Mouse (Mus musculus) thymus, adult 2 months (tissue): Measurements from ENCODE around the gene Zfp385a. TPM values are rescaled to one million over a fixed set of nuclear protein-coding genes. Genes with fewer than 3 reads are reported as not detected.

ENCODE experiments used
- DNase-seq: peaks from one replicate; pipeline ENCODE4 v3.0.0; 2021
- H3K27ac ChIP-seq: fragments of 200-500 bp; 2 replicates; pipeline ENCODE4 v1.5.1; 2012; ENCODE audit warnings: low read length, control low read depth; ENCODE audit not compliant: control insufficient read depth, insufficient read depth
- H3K27me3 ChIP-seq: fragments of 200-500 bp; 2 replicates; pipeline ENCODE4 v1.6.1; 2012; ENCODE audit warnings: mild to moderate bottlenecking, low read length, moderate library complexity, mixed read lengths; ENCODE audit not compliant: control insufficient read depth, insufficient read depth
- H3K36me3 ChIP-seq: fragments of 200-500 bp; 2 replicates; pipeline ENCODE4 v1.6.1; 2012; ENCODE audit warnings: mild to moderate bottlenecking, low read length, moderate library complexity; ENCODE audit not compliant: control insufficient read depth, insufficient read depth
- H3K4me1 ChIP-seq: fragments of 200-500 bp; replicated peaks from 2 replicates; pipeline ENCODE4 v1.6.1; 2012; ENCODE audit warnings: low read length; ENCODE audit not compliant: control insufficient read depth, insufficient read depth
- H3K4me3 ChIP-seq: fragments of 200-500 bp; 2 replicates; pipeline ENCODE4 v1.5.1; 2012; ENCODE audit warnings: mild to moderate bottlenecking, low read length, control low read depth, moderate library complexity; ENCODE audit not compliant: control insufficient read depth, insufficient read depth
- CTCF ChIP-seq: fragments of 200-500 bp; IDR thresholded peaks from 2 replicates; pipeline ENCODE4 v1.5.1; 2012; ENCODE audit warnings: mild to moderate bottlenecking, control low read depth, low read length, moderate library complexity, borderline replicate concordance; ENCODE audit not compliant: control insufficient read depth, poor library complexity, insufficient read depth; ENCODE audit errors: extremely low read depth
- POLR2A ChIP-seq: fragments of 200-500 bp; IDR thresholded peaks from 2 replicates; pipeline ENCODE4 v1.6.1; 2012; ENCODE audit warnings: mild to moderate bottlenecking, low read length, control low read depth, moderate library complexity; ENCODE audit not compliant: control insufficient read depth, poor library complexity, insufficient read depth; ENCODE audit errors: extremely low read depth
- WGBS: fragments of 180-500 bp; shearing (Covaris S2); methylation state at CpG from one replicate; pipeline ENCODE4 v1.1.7; 2018; 5-methylcytosine and 5-hydroxymethylcytosine counted together
- polyA plus RNA-seq: library from polyadenylated mRNA; depleted of rRNA; stranded (reverse); fragments of >200 nt; gene quantifications from 2 replicates; pipeline ENCODE4 v1.2.3, GENCODE M21; 2012

Gene Zfp385a
- polyA plus RNA-seq, 1 experiment = 18.6 TPM

DNA sequence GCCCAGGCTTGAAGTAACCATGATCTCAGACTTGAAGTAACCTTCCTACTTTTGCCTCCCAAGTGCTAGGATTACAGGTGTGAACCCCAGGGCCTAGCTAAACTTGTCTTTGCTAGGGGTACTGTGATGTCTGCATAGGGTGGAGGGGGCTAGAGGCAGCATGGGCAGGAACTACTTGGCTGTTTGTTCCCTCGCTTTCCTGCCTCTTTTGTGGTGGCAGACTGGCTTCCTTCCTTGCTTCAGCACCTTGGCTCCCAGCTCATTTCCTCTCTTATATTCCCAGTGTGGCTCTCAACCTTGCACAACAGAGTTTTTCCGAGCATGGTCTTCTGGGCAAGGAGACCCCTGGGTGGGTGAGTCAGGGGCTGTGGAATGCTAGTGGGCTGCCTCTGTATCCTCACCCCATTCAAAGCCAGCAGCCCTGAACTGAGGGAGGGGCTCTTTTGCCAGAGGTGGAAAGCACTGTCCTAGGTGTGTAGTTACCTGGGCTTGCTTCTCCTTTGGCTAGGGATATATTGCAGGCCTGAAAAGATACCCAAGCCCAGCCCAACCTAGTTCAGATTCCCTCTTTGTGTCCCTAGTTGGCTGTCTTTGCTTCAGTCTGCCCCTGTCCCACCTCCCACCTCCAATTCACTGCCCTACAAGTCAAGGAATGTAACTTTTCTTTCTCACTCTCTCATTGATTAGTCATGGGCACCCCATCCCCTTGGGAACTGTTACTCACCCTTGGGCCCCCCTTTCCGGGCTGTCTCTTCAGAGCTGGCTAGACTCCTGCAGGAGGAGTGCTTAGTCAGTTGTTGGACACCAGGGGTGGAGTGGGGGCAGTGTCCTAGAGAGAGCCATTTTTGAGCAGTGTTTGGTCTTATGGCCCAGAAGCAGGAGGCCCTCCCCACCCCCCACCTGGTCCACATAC lies 38.1 kb upstream of the Zfp385a start:
- no peak overlapping the region for H3K4me3 ChIP-seq
- H3K36me3 ChIP-seq = no peaks in the 10 kb centered on the region
- DNase-seq = no peak
- H3K27me3 ChIP-seq = no peaks in the 10 kb centered on the region
- TF ChIP-seq POLR2A (no peak), CTCF (no peak)
- H3K4me1 ChIP-seq = peaks cover 6% of the 10 kb centered on the region; the same call in 1 of the 2 replicates
- 48% methylated on average over 3 of the region's 3 CpGs for WGBS
- no peak overlapping the region for H3K27ac ChIP-seq

DNA sequence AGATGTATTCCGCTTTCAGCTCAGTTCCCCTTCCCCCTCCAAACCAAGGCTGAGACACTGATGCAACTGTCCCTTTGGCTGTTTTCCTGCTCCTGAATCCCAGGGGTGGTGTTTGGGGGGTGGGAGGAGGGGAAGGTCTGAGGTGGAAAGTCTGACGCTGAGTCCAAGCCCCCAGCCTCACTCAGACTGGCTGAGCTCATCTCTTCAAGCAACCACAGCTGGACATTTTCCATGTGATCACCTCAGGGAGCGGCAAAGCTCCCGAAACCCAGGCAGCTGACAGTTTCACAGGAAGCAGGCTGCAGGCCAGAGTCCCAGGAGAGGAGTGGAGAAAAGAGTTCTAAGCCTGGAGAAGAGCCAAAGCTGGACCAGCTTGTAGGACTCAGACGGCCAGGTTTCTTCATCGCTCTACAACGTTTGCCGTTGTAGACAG lies 37.0 kb upstream of the Zfp385a start:
- no peaks in the 10 kb centered on the region for H3K36me3 ChIP-seq
- 89% methylated on average over 8 of the region's 8 CpGs for WGBS

DNA sequence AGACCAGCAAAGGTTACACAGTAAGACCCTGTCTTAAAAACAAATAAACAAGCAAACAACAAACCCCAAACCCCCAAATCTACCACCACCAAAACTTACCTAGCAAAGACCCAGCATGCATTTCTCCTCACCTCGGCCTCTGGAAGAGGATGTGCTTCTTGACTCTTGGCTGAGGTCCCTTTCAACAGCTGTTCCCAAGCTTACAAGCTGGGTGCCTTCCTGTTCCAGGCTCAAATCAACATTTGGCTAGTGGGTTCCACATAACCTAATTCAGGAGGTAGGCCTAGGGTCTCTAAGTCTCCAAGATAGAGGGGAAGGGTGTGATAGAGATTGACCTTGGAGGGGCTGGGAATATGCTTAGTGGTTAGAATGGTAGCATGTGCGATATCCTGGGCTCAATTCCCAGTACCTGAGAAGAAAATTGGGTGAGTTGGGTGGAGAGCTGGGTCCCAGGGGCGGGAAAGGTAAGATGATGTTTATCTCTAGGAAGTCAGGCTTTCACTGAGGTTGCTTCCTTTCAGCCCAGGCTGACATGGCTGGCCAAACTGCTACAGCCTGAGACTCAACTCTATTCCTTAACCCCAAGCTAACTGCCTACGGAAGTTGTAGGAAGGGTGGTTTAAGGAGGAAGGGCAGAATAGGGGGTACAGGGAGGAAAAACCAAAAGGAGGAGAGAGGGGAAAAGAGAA lies 35.4 kb upstream of the Zfp385a start:
- 72% methylated on average over 4 of the region's 4 CpGs for WGBS
- no peak for DNase-seq
- no peak overlapping the region for H3K4me3 ChIP-seq
- H3K27ac ChIP-seq = no peak overlapping the region
- no peaks in the 10 kb centered on the region for H3K27me3 ChIP-seq
- peaks cover 6% of the 10 kb centered on the region; the same call in 1 of the 2 replicates for H3K4me1 ChIP-seq
- no peak for TF ChIP-seq POLR2A
- TF ChIP-seq CTCF = no peak
- no peaks in the 10 kb centered on the region for H3K36me3 ChIP-seq

More for the DNA sequence above, 37.0 kb upstream of the Zfp385a start:
- Histone ChIP-seq H3K27me3 (no peaks in the 10 kb centered on the region), H3K27ac (no peak overlapping the region), H3K4me3 (no peak overlapping the region), H3K4me1 (peaks cover 6% of the 10 kb centered on the region; the same call in 1 of the 2 replicates)
- no peak for DNase-seq
- TF ChIP-seq CTCF (no peak), POLR2A (no peak)

DNA sequence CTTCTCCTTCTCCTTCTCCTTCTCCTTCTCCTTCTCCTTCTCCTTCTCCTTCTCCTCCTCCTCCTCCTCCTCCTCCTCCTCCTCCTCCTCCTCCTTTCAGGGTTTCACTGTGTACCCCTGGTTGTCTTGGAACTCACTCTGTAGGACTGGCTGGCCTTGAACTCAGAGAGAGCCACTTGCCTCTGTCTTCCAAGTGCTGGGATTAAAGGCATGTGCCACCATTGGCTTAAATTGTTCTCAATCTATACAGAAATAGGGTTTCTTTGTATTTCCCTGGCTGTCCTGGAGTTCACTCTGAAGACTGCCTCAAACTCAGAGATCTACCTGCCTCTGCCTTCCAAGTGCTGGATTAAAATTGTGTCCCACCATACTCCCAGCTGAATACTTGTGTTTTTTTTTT lies 32.6 kb upstream of the Zfp385a start:
- Histone ChIP-seq H3K4me1 (no peaks in the 10 kb centered on the region), H3K4me3 (no peak overlapping the region), H3K36me3 (no peaks in the 10 kb centered on the region), H3K27me3 (no peaks in the 10 kb centered on the region), H3K27ac (no peak overlapping the region)
- no peak for TF ChIP-seq CTCF
- DNase-seq = no peak

DNA sequence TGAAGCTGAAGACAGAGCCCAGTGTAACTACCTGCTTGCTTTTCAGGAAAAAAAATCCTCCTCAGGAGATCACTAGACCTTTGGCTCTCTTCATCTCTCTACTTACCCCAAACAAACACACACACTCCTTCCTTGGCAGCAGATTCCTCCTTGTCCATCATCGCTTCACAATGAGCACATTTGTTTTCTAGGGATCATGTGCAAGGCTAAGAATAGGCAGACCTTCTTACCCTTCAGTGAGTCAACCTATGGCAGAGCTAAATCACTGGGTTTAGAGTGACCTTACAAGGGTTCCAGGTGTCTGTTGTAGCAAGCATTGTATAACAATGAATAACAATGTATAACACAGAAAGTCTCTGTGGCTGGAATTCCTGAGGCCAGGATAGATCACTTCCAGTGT lies 31.8 kb upstream of the Zfp385a start:
- Histone ChIP-seq H3K4me3 (no peak overlapping the region), H3K4me1 (peaks cover 4% of the 10 kb centered on the region), H3K36me3 (no peaks in the 10 kb centered on the region), H3K27ac (no peak overlapping the region), H3K27me3 (no peaks in the 10 kb centered on the region; the same call in 1 of the 2 replicates)
- 92% methylated on average over 1 of the region's 1 CpGs for WGBS
- no peak for TF ChIP-seq POLR2A
- no peak for TF ChIP-seq CTCF
- no peak for DNase-seq

DNA sequence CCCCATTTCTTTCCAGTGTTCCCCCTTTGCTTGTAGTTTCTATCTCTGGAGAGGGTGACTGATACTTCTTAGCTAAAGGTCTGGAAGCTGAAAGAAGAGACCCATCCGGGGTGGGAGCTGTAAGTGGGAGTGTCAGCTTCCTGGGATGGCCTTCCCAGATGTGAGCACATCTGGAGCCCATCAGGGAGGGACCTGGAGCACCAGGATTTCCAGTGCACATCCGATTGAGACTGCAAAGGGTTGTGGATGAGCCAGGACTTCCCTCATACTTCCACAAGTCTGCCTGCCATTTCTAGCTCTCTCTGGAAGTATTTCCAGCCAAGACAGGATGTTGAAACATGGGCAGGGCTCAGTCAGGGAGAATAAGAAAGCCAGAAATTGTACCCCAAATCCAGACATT lies 31.3 kb upstream of the Zfp385a start:
- no peak overlapping the region for H3K27ac ChIP-seq
- DNase-seq = no peak
- TF ChIP-seq CTCF = no peak
- TF ChIP-seq POLR2A = no peak

DNA sequence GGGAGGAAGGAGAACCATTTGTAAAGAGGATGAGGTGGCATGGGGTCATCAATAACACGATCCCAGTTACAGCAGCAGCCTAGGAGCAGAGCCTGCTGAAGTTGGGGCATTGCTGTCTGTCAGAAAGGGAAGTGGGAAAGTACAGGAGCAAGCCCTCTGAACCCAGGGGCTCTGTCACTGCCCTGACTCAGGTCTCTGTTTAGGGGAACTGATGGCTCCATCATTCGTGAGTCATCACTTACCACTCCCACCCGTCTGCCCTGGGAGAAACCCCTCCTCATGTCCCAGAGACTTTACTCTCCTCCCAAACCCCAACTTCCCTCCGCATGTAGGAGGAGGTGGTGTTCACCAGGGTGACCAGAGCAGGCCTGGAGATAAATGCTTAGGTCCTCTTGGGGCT lies 30.6 kb upstream of the Zfp385a start:
- TF ChIP-seq POLR2A = no peak
- Histone ChIP-seq H3K36me3 (no peaks in the 10 kb centered on the region), H3K4me3 (no peak overlapping the region), H3K27me3 (no peaks in the 10 kb centered on the region; the same call in 1 of the 2 replicates), H3K4me1 (peaks cover 5% of the 10 kb centered on the region), H3K27ac (no peak overlapping the region)
- DNase-seq = no peak
- 25% methylated on average over 4 of the region's 4 CpGs for WGBS

More for the DNA sequence above, 31.3 kb upstream of the Zfp385a start:
- H3K27me3 ChIP-seq = no peaks in the 10 kb centered on the region; the same call in 1 of the 2 replicates
- 75% methylated on average over 2 of the region's 2 CpGs for WGBS
- no peaks in the 10 kb centered on the region for H3K36me3 ChIP-seq
- H3K4me3 ChIP-seq = no peak overlapping the region
- H3K4me1 ChIP-seq = peaks cover 5% of the 10 kb centered on the region
